Mouse (Mus musculus) heart, embryonic 14.5 days (tissue): ENCODE data around the gene Mtf1. TPM values are rescaled to one million over a fixed set of nuclear protein-coding genes. Genes with fewer than 3 reads are reported as not detected.

Experiments
- ATAC-seq: fragments of 200-750 bp; cut with Nextera tagmentation; 2 replicates; pipeline ENCODE4 v1.8.0; 2017; ENCODE audit warnings: low read depth, moderate TSS enrichment; ENCODE audit not compliant: insufficient number of reproducible peaks, insufficient read depth, low FRiP score
- H3K27ac ChIP-seq, 2 experiments: fragments of 200-500 bp in 1 of 2; fragments of 300-500 bp in 1 of 2; sonication (generic) in 1 of 2; replicated peaks in 1 of 2; 2 replicates each; pipeline ENCODE4 v1.5.1; 2012 to 2014; ENCODE audit warnings: low read depth in 2 of 2, low read length in 2 of 2, control low read depth in 1 of 2, mild to moderate bottlenecking in 1 of 2, mixed read lengths in 1 of 2; ENCODE audit not compliant: control insufficient read depth in 1 of 2, insufficient read depth in 1 of 2
- H3K27me3 ChIP-seq: fragments of 300-500 bp; sonication (generic); 2 replicates; pipeline ENCODE4 v1.6.1; 2014; ENCODE audit warnings: mild to moderate bottlenecking, low read length, control low read depth; ENCODE audit not compliant: control insufficient read depth, insufficient read depth
- H3K36me3 ChIP-seq: fragments of 300-500 bp; sonication (generic); 2 replicates; pipeline ENCODE4 v1.6.1; 2014; ENCODE audit warnings: mild to moderate bottlenecking, control low read depth, low read length, mixed read lengths; ENCODE audit not compliant: control insufficient read depth, insufficient read depth
- H3K4me1 ChIP-seq, 2 experiments: fragments of 200-500 bp in 1 of 2; fragments of 300-500 bp in 1 of 2; sonication (generic) in 1 of 2; 2 replicates each; pipeline ENCODE4 v1.6.1; 2012 to 2014; ENCODE audit warnings: low read length in 2 of 2, control low read depth in 1 of 2, mixed read lengths in 1 of 2; ENCODE audit not compliant: control insufficient read depth in 2 of 2, insufficient read depth in 2 of 2
- H3K4me2 ChIP-seq: fragments of 300-500 bp; sonication (generic); 2 replicates; pipeline ENCODE4 v1.6.1; 2014; ENCODE audit warnings: mild to moderate bottlenecking, low read length
- H3K4me3 ChIP-seq, 2 experiments: fragments of 200-500 bp in 1 of 2; fragments of 300-500 bp in 1 of 2; sonication (generic) in 1 of 2; 2 replicates each; pipeline ENCODE4 v1.5.1; 2012 to 2014; ENCODE audit warnings: low read length in 2 of 2, mild to moderate bottlenecking in 2 of 2, control low read depth in 1 of 2, low read depth in 1 of 2, moderate library complexity in 1 of 2; ENCODE audit not compliant: control insufficient read depth in 1 of 2, insufficient read depth in 1 of 2
- H3K9ac ChIP-seq: fragments of 300-500 bp; sonication (generic); 2 replicates; pipeline ENCODE4 v1.6.1; 2014; ENCODE audit warnings: mild to moderate bottlenecking, low read length
- H3K9me3 ChIP-seq: fragments of 300-500 bp; sonication (generic); 2 replicates; pipeline ENCODE4 v1.6.1; 2016; ENCODE audit warnings: low read length, control low read depth; ENCODE audit not compliant: control insufficient read depth
- WGBS: fragments of 180-500 bp; shearing (Covaris S2); extraction: QIAGEN DNeasy Blood & Tissue Kit; methylation state at CpG from one replicate; pipeline ENCODE4 v1.1.7; 2014; 5-methylcytosine and 5-hydroxymethylcytosine counted together
- polyA plus RNA-seq: library from polyadenylated mRNA; unstranded; fragments of >200 nt; fragmentation: Nextera tagmentation; extraction: Ambion mirVana; gene quantifications from 2 replicates; pipeline ENCODE4 v1.2.1, GENCODE M21; 2014

Gene Mtf1
- polyA plus RNA-seq, 1 experiment from 2014 or later, result 11.4 TPM

DNA sequence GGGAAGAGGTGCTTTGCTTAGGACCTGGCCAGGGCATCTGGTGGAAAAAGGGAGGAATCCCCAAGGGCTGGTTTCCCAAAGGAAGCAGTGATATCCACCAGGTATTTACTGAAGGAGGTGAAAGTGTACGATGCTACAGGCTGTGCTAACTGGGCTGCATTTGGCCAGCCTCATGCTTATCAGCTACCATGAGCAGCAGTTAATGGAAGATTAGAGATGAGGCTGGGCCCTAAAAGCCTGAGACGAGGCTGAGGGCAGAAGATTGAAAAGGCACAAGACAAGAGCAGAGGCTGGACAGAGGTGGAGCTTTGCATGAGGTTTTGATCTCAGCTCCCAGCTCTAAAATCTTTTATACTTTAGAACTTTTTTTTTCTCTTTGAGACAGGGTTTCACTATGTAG lies 27.5 kb upstream of the Mtf1 start:
- no peak for ATAC-seq
- Histone ChIP-seq H3K9me3 (no peaks in the 10 kb centered on the region), H3K27ac (no peak overlapping the region), H3K4me1 (peaks cover 5 to 10% of the 10 kb centered on the region in 2 experiments; a peak in 2 of 4 replicates), H3K4me3 (no peak overlapping the region), H3K27me3 (no peaks in the 10 kb centered on the region), H3K4me2 (no peak overlapping the region), H3K36me3 (peaks cover 4% of the 10 kb centered on the region), H3K9ac (no peak overlapping the region)
- WGBS, result 13% methylated on average over 2 of the region's 2 CpGs

DNA sequence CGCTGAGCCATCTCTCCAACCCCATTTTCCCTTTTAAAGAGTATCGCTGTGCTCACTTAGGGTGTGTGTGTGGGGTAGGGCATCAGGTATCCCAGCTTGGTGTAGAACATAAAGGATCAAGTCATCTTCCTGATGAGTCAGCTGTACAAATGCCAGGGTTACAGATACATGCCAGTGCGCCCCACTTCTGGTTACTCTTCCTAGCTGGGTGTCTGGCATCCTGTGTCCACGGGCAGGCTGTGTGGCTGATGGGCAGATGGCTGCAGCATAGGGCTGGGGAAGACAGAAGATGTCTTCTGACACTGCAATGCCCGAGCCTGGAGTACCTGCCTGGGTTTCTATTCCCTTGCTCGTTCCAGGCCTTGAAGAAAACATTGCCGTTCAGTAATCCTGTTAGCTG lies 20.5 kb upstream of the Mtf1 start:
- no peak overlapping the region for H3K27ac ChIP-seq
- no peak overlapping the region for H3K9ac ChIP-seq
- H3K4me1 ChIP-seq, result no peaks in the 10 kb centered on the region
- H3K36me3 ChIP-seq, result peaks cover 67% of the 10 kb centered on the region
- no peak overlapping the region for H3K4me2 ChIP-seq
- H3K27me3 ChIP-seq, result no peaks in the 10 kb centered on the region
- H3K9me3 ChIP-seq, result no peaks in the 10 kb centered on the region
- no peak overlapping the region for H3K4me3 ChIP-seq
- no peak for ATAC-seq
- whole genome bisulfite sequencing, result 90% methylated on average over 7 of the region's 7 CpGs

DNA sequence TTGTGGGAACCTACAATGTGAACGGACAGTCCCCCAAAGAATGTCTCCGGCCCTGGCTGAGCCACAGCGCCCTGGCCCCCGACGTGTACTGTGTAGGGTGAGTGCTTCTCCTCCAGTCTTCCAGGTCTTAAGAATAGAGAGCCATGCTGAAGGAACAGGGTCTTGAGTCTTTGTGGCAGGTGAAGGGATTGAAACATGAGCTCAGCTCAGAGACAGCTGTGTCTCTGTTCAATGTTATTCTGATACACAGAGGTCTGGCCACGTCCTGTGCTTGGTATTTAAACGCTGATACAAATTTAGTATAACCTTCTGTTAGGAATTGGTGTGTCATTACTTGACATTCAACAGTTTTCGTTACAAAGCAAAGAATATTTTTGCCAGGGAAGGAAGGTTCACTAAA lies 19.5 kb upstream of the Mtf1 start:
- H3K4me1 ChIP-seq, result no peaks in the 10 kb centered on the region
- no peaks in the 10 kb centered on the region for H3K27me3 ChIP-seq
- H3K36me3 ChIP-seq, result peaks cover 77% of the 10 kb centered on the region
- no peak overlapping the region for H3K4me2 ChIP-seq
- H3K9ac ChIP-seq, result no peak overlapping the region
- no peak overlapping the region for H3K4me3 ChIP-seq
- no peak for ATAC-seq
- H3K9me3 ChIP-seq, result no peaks in the 10 kb centered on the region
- H3K27ac ChIP-seq, result no peak overlapping the region
- WGBS, result 90% methylated on average over 8 of the region's 8 CpGs

DNA sequence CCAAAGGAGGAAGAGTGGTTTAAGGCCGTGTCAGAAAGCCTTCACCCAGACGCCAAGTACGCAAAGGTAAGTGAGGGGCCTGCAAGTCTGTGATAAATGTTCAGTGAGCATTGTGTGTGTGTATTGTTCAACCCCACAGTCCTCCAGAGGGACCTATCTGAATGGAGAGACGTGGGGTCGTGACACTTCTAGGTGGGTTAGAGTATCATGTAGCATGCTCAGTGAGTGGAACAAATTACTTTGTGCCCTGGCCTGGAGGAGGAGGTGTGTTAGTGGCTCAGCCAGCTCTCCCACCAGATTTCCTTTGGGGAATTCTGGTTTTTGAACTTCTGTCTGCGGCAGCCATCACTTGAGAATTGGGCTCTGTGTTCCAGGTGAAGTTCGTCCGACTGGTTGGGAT lies 18.0 kb upstream of the Mtf1 start:
- no peak for ATAC-seq
- WGBS, result 93% methylated on average over 8 of the region's 8 CpGs
- Histone ChIP-seq H3K9ac (no peak overlapping the region), H3K36me3 (peaks cover 90% of the 10 kb centered on the region), H3K4me2 (no peak overlapping the region), H3K27ac (no peak overlapping the region), H3K27me3 (no peaks in the 10 kb centered on the region), H3K9me3 (no peaks in the 10 kb centered on the region), H3K4me1 (no peaks in the 10 kb centered on the region), H3K4me3 (no peak overlapping the region)

DNA sequence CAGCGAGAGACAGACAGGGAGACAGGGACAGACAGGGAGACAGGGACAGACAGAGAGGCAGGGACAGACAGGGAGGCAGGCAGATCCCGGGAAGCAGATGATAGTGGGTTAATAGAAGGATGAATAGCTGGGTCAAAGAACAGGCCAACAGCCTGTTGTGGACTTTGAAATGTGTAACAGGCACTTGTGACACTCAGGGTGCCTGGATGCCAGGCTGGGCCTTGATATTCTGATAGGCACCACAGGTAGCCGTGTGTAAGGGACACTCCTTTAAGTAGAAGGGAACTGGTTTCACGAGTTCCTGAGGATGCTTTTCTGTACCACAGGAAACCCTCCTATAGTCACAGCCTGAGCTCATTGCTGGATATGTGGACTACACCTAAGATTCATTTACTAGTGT lies 11.9 kb upstream of the Mtf1 start:
- Histone ChIP-seq H3K4me3 (no peak overlapping the region), H3K4me2 (no peak overlapping the region), H3K36me3 (peaks cover 93% of the 10 kb centered on the region), H3K27ac (no peak overlapping the region), H3K27me3 (no peaks in the 10 kb centered on the region), H3K4me1 (no peaks in the 10 kb centered on the region), H3K9ac (no peak overlapping the region), H3K9me3 (no peaks in the 10 kb centered on the region)
- no peak for ATAC-seq
- WGBS, result 72% methylated on average over 4 of the region's 4 CpGs

DNA sequence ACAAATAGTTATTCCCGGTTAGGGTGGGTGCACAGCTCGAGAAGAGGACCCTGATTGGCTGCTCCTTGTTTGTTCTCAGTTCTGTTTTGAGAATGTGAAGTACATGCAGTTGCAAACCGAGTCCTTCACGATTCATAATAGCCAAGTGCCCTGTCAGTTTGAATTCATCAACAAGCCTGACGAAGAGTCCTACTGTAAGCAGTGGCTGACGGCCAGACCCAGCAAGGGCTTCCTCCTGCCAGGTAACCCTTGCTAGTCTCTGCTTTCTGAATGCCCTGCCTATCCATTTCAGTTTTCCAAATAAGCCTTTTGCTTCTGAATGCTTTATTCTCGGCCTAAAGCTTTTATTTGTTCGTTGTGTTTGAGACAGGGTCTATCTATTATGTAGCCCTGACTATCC lies 9.8 kb upstream of the Mtf1 start:
- Histone ChIP-seq H3K4me3 (no peak overlapping the region), H3K9ac (no peak overlapping the region), H3K27me3 (no peaks in the 10 kb centered on the region), H3K4me2 (no peak overlapping the region), H3K36me3 (peaks cover 78% of the 10 kb centered on the region), H3K27ac (no peak overlapping the region), H3K9me3 (no peaks in the 10 kb centered on the region), H3K4me1 (no peaks in the 10 kb centered on the region)
- no peak for ATAC-seq
- 83% methylated on average over 8 of the region's 8 CpGs for WGBS

DNA sequence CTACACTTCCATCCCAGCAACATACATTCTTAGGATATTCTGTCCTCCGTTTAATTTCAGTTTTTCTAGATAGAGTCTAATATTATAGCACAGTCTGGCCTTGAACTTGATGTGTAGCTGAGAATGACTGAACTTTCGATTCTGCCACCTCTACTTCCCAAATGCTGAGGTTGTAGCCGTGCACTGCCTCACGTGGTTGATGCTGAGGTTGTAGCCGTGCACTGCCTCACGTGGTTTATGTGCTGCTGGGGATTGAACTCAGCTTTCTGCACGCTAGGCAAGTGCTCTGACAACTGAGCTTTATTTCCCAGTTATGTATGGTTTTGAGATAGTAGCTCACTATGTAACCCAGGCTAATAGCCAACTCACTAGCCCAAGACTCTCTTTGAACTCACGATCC lies 5.8 kb upstream of the Mtf1 start:
- no peak overlapping the region for H3K4me2 ChIP-seq
- 88% methylated on average over 8 of the region's 8 CpGs for WGBS
- H3K9me3 ChIP-seq, result no peaks in the 10 kb centered on the region
- no peak overlapping the region for H3K27ac ChIP-seq
- no peak overlapping the region for H3K4me3 ChIP-seq
- ATAC-seq, result no peak
- peaks cover 67% of the 10 kb centered on the region for H3K36me3 ChIP-seq
- H3K27me3 ChIP-seq, result no peaks in the 10 kb centered on the region
- no peak overlapping the region for H3K9ac ChIP-seq
- no peaks in the 10 kb centered on the region for H3K4me1 ChIP-seq

DNA sequence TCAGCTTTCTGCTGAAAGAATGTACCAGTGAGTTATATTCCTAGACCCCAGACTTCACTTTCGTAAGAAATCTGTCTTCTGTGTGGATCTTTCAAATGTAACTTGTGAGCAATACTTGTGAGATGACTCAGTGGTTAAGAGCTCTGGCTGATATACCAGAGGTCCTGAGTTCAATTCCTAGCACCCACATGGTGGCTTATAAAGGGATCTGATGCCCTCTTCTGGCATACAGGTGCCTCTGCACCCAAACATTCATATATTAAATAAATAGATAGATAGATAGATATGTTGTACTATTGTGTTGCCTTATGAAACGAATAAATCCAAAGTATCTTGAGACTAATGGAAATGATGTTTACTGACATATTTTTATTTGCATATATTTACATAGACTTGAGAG lies 5.0 kb upstream of the Mtf1 start:
- H3K36me3 ChIP-seq, result peaks cover 61% of the 10 kb centered on the region
- no peaks in the 10 kb centered on the region for H3K9me3 ChIP-seq
- H3K9ac ChIP-seq, result no peak overlapping the region
- no peak overlapping the region for H3K4me3 ChIP-seq
- H3K4me2 ChIP-seq, result no peak overlapping the region
- ATAC-seq, result no peak
- H3K27ac ChIP-seq, result no peak overlapping the region
- 95% methylated on average over 2 of the region's 2 CpGs for WGBS
- H3K4me1 ChIP-seq, result 0 out of 4 replicates have a peak, but pooled peaks cover 0 to 3% of the 10 kb centered on the region in 2 experiments
- H3K27me3 ChIP-seq, result no peaks in the 10 kb centered on the region
